ENCODE assay signal across 8 mouse cellular contexts in the genomic region with DNA sequence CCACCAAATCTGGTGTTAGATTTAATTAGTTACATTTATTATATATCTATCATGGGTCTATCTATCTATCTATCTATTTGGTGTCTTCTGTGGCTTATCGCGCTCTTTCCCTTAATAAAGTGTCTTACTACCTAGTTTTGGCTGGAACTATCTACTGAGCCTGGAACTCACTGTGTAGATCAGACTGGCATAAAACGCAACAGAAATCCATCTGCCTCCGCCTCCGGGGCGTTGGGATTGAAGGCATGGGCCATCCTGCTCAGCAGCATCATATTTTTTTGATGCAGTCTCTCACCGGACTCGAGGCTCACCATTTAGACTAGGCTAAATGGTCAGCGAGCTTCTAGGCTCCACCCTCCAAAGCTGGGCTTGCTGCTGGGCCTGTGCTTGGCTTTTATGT. TPM values are rescaled to one million over a fixed set of nuclear protein-coding genes. Genes with fewer than 3 reads are reported as not detected.
DNase-seq lines count a peak whose midpoint lies in the region; ATAC-seq lines count a peak whose summit lies in the region.

No protein-coding gene starts in this region.

- peak overlapping the region; percentile 99 for H3K4me3 ChIP-seq in forebrain, embryonic 10.5 days
- H3K4me3 ChIP-seq in limb, embryonic 15.5 days, result peak overlapping the region; percentile 76

- no peaks in the 10 kb centered on the region for H3K27me3 ChIP-seq in forebrain, embryonic 10.5 days (ENCODE audit: poor library complexity, severe bottlenecking)
- no peaks in the 10 kb centered on the region for H3K27me3 ChIP-seq in limb, embryonic 15.5 days

- peak; percentile 18 for DNase-seq in embryo, embryonic 11 days
- no peak for DNase-seq in embryo, embryonic 9.5 days (ENCODE audit: extremely low spot score)
- peak; percentile 17 for DNase-seq in A20 (ENCODE audit: low read depth, low spot score)
- no peak for DNase-seq in forebrain, embryonic 10.5 days (ENCODE audit: extremely low spot score, low spot score)
- DNase-seq in right cerebral cortex, postnatal 36 days (ENCODE audit: low spot score in 2 of 2), result no peak
- DNase-seq in spleen, postnatal 14 days (ENCODE audit: low spot score in 2 of 2), result no peak
- no peak for DNase-seq in yolk sac, embryonic 10.5 days (ENCODE audit: low spot score)

- H3K9ac ChIP-seq in limb, embryonic 15.5 days, result peak overlapping the region; percentile 90; the same call in 1 of the 2 replicates

- H3K4me2 ChIP-seq in limb, embryonic 15.5 days, result peak overlapping the region; percentile 59

- H3K4me1 ChIP-seq in forebrain, embryonic 10.5 days, result peaks cover 30% of the 10 kb centered on the region
- H3K4me1 ChIP-seq in limb, embryonic 15.5 days, result peaks cover 19% of the 10 kb centered on the region

- WGBS in forebrain, embryonic 10.5 days, result 71% methylated on average over 9 of the region's 9 CpGs
- 63% methylated on average over 9 of the region's 9 CpGs for WGBS in limb, embryonic 15.5 days

- H3K9me3 ChIP-seq in forebrain, embryonic 10.5 days, result no peaks in the 10 kb centered on the region
- H3K9me3 ChIP-seq in limb, embryonic 15.5 days, result no peaks in the 10 kb centered on the region

- peaks cover 28% of the 10 kb centered on the region for H3K36me3 ChIP-seq in forebrain, embryonic 10.5 days (replicated peaks)
- H3K36me3 ChIP-seq in limb, embryonic 15.5 days, result peaks cover 28% of the 10 kb centered on the region

- ATAC-seq in limb, embryonic 15.5 days (ENCODE audit: insufficient number of reproducible peaks, low FRiP score, low TSS enrichment, low read depth), result no peak

- H3K27ac ChIP-seq in forebrain, embryonic 10.5 days, result peak overlapping the region; percentile 94
- H3K27ac ChIP-seq in limb, embryonic 15.5 days, result peak overlapping the region; percentile 91

RNA-seq across cellular contexts. Expression of a gene that starts 0.7 kb away (rescaled TPM):
- polyA plus RNA-seq in forebrain, embryonic 10.5 days (2016; fragmentation: Nextera tagmentation; extraction: Ambion mirVana), result 73.6 and 75.8 TPM in 2 replicates
- 51.3 and 54.5 TPM in 2 replicates for polyA plus RNA-seq in limb, embryonic 15.5 days (2015; fragmentation: Nextera tagmentation; extraction: Ambion mirVana)

RNA-seq across cellular contexts. Expression of a gene that starts 15.3 kb away (rescaled TPM):
- polyA plus RNA-seq in forebrain, embryonic 10.5 days (2016; fragmentation: Nextera tagmentation; extraction: Ambion mirVana), result 204 and 210 TPM in 2 replicates
- 114 TPM in 2 replicates for polyA plus RNA-seq in limb, embryonic 15.5 days (2015; fragmentation: Nextera tagmentation; extraction: Ambion mirVana)

RNA-seq across cellular contexts. Expression of a gene that starts 24.2 kb away (rescaled TPM):
- 39.7 and 41.0 TPM in 2 replicates for polyA plus RNA-seq in forebrain, embryonic 10.5 days (2016; fragmentation: Nextera tagmentation; extraction: Ambion mirVana)
- polyA plus RNA-seq in limb, embryonic 15.5 days (2015; fragmentation: Nextera tagmentation; extraction: Ambion mirVana), result 58.2 and 66.7 TPM in 2 replicates

RNA-seq across cellular contexts. Expression of a gene that starts 33.8 kb away (rescaled TPM):
- polyA plus RNA-seq in forebrain, embryonic 10.5 days (2016; fragmentation: Nextera tagmentation; extraction: Ambion mirVana), result 35.2 and 36.7 TPM in 2 replicates
- 47.0 and 47.7 TPM in 2 replicates for polyA plus RNA-seq in limb, embryonic 15.5 days (2015; fragmentation: Nextera tagmentation; extraction: Ambion mirVana)

RNA-seq across cellular contexts. Expression of a gene that starts 41.5 kb away (rescaled TPM):
- polyA plus RNA-seq in forebrain, embryonic 10.5 days (2016; fragmentation: Nextera tagmentation; extraction: Ambion mirVana), result 65.0 and 65.4 TPM in 2 replicates
- polyA plus RNA-seq in limb, embryonic 15.5 days (2015; fragmentation: Nextera tagmentation; extraction: Ambion mirVana), result 81.1 and 84.8 TPM in 2 replicates

Comparison
In these comparisons a context has a peak if more than half of its experiments do, and no peak if none do; other contexts are left out.
1. DNase-seq: peak in embryo, embryonic 11 days (single experiment) and A20 (single experiment); none in embryo, embryonic 9.5 days (single experiment), forebrain, embryonic 10.5 days (single experiment), right cerebral cortex, postnatal 36 days (0 of 2), spleen, postnatal 14 days (0 of 2) and yolk sac, embryonic 10.5 days (single experiment).